Mouse (Mus musculus) urinary bladder, postnatal 25 days (tissue): ENCODE results near the gene Cfap299.
"Not testable (repeated sequence)": the region's sequence is repeated elsewhere in the genome, so short reads cannot be mapped to it uniquely, and the experiment has no call there.

Experiments used
- DNase-seq: peaks from one replicate; pipeline ENCODE4 v3.0.0; 2022; ENCODE audit warnings: low spot score

The Cfap299 gene

GRCm38 (mm10) chr5:98523783-98524182 is 194.7 kb downstream of the Cfap299 start:
- DNase-seq = no peak

GRCm38 (mm10) chr5:98541333-98541732 is 212.2 kb downstream of the Cfap299 start:
- no peak for DNase-seq

- no peak for DNase-seq
Observed at GRCm38 (mm10) chr5:98550285-98550684, 221.2 kb downstream of the Cfap299 start.

DNA sequence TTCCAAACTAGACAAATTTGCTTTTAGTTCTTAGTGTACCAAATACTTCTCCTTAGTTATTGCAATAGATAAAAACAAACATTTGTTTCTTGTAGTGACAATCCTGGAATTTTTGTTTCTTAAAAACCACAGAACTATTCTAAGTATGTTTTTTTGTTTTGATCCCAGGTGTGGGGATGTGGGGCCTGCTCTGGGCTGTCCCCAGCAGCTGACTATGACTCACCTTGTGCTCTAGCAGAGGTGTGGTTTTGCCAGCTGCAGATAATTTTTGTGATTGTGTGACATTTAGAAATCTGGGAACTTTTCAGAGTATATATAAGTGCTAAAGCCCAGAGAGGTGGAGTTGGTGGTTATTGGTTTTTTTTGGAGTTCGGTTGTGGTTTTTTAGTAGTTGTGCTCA is 221.8 kb downstream of the Cfap299 start:
- no peak for DNase-seq

- DNase-seq = no peak
Observed at GRCm38 (mm10) chr5:98552395-98552794, 223.3 kb downstream of the Cfap299 start, which contains the start of gene Gm11111. TSS of gene Gm11111 (plus strand) at chr5:98552695.

GRCm38 (mm10) chr5:98552811-98553601 is 223.9 kb downstream of the Cfap299 start:
- no peak for DNase-seq

GRCm38 (mm10) chr5:98561301-98561700 is 232.2 kb downstream of the Cfap299 start:
- no peak for DNase-seq

GRCm38 (mm10) chr5:98562806-98563205 is 233.7 kb downstream of the Cfap299 start:
- no peak for DNase-seq

- no peak for DNase-seq
Observed at GRCm38 (mm10) chr5:98563801-98564200, 234.7 kb downstream of the Cfap299 start.

DNA sequence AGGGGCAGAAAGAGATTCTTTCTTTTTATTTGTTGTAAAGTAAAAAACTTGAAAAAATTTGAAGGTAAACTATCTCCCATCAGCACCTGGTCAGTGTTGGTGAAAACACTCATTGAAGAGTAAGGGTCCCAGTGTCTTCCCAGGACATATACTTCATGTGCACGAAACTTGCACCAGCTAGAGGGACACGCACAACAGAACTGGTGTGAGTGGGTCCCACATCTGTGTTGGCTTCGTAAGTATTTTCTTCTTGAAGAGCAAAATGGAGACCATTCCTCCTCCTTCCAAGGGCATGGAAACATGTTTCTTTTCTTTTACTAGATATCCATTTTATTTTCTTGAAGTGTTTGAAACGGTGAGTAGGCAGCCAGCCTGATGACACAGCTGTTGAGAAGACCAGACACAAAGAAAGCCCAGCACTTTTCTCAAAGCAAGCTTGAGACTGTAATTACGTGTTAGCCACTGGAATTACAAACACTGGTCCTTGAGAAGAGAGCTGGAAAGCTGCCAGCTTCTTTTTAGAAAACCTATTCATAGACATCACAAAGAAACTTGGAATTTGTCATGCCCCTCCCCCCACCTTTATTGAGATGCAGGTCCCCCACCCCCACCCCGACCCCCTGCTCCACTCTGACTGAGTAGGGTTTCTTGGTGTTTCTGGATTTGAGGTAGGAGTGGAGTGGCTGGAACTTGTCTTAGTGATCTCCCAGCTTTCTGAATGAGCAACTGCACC is 237.5 kb downstream of the Cfap299 start:
- no peak for DNase-seq

DNA sequence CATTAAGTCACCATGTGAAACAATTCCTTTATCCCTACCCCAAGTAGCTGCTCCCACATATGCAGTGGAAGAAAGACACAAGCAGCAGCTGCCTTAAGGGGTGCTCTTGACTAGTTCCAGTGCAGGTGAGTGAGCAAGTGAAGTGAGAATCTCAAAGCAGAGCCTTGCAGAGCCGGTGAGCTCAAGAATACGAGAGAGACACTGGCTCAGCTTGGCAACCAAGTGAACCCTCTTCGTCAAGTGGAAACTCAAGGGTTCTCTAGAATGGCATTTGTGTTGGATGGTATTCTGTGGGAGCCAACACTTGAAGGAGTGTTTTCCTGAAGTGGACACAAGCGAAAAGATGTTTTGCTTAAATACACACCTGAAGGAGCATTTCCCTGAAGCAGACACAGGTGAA is 239.4 kb downstream of the Cfap299 start:
- DNase-seq = no peak

- DNase-seq = no peak
Observed at GRCm38 (mm10) chr5:98569029-98569513, 240.0 kb downstream of the Cfap299 start.

DNA sequence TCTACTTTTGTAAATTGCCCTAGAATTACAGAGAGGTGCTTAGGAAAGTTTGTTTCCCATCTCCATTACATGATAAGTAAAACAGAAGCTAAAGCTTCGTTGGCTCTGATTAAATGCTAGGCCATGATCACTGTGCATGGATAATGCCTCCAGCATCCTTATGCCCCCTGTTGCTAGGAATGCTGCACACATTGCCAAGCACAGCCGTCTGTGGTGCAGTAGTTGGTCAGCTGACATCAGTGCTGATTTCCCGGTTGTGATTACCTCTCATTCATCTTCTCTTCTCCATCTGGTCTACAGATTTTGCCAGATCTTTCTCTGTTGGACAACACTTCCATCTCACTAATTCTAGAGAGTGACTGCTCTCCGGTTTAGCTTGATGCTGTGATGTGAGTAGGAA is 243.3 kb downstream of the Cfap299 start:
- DNase-seq = no peak

DNA sequence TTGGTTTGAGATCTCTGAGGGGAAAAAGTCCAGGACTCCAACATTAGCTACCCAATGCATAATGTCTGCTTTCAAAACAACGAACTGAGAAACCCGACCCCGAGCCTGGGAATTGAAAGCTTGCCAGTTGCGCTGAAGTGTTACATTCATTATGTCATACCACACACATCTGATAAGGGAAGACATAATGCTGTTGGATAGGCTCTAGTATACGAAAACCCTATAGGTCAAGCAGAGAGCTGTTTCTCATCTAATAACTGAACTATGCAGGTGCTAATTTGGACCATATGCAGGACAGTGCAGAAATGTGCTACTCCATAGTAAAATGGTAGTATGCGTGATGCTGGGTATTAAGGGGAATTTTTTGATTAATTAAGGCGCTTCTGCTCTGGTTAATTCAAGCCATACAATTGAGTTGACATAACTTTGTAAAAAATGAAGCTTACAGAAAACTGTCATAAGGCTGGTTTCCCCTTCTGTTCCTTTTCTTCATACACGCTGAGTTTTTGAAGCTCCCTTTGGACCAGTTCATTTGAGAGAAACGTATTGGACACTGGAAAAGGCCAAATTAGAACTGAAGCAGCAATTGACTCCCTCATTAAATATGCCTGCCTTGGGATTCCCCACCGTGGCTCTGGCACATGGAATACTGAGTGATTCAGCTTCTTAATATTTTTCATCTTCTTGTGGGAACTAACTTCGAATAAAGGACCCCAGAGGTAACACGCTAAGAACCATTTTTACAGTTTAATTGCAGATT is 245.8 kb downstream of the Cfap299 start:
- no peak for DNase-seq

- no peak for DNase-seq
Observed at GRCm38 (mm10) chr5:98575471-98575834, 246.3 kb downstream of the Cfap299 start.

DNA sequence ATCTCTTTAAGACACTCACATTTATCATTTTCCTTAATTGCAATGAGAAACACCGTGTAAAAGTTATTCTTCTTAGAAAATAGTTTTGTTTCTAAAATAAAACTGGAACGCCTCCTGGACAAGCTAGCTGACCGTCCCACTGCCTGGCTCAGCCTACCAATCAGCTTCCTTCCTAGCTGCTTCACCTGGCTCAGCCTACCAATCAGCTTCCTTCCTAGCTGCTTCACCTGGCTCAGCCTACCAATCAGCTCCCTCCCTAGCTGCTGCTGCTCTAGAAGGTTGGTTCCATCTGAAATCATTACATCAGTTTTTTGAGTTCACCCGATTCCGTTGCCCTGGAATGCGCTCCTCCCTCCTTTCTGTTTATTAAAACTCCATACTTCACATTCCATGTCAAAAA is 247.4 kb downstream of the Cfap299 start:
- not testable (repeated sequence) for DNase-seq

DNA sequence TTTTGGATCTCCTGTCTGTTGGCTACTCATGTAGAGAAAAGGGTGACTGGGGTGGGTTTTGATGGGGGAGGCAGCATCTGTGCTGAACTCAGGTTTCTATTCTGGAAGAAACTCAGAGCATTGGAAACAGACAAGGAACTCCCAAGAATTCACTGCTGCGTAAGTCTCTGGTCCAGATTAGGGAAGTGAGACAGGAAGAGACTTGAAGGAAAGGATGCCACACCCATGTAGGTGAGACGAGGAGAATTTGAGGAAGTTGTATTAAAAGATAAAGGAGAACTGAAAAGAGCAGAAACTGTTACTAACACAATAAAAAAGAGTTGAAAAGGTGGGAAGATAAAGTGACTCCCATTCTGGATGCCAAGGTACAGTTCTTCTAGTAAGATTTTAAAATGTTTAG is 249.3 kb downstream of the Cfap299 start:
- DNase-seq = no peak

GRCm38 (mm10) chr5:98580811-98581210 is 251.7 kb downstream of the Cfap299 start:
- no peak for DNase-seq

DNA sequence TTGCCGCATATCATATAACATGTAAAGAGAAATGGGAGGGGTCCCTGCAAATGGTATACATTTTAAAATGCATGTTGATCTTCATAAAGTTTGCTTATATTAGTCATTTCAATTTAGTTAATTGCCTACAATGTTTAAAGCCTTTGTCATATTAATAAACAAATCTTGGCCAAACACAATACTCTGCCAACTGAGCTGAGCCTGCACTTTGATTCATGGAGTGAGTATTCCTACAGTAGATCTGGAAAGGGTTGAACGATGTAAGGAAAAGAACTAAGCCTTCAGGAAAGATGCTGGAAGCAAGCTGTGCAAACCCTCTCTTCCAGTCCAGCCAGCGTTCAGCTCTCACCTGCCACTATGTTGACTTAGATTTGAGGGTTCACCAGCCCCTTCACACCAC is 252.9 kb downstream of the Cfap299 start:
- DNase-seq = no peak

DNA sequence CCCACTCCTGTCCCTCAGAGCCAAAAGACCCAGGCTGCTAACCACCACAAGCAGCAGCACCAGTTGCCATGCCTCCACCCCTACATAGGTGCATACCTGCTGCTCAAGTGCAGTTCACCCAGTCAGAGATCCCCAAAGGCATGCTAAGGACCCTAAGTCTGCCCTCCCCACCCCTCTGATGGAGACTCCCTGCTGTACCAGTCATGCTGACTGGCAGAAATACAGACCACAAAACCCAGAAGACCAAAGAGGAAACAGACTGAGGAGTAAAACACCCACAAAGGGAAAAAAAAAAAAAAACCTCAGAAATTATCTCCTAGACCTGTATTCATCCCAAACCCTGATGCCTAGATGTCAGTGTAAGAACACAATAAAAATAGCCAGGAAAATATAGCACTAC is 256.8 kb downstream of the Cfap299 start:
- DNase-seq = no peak

DNA sequence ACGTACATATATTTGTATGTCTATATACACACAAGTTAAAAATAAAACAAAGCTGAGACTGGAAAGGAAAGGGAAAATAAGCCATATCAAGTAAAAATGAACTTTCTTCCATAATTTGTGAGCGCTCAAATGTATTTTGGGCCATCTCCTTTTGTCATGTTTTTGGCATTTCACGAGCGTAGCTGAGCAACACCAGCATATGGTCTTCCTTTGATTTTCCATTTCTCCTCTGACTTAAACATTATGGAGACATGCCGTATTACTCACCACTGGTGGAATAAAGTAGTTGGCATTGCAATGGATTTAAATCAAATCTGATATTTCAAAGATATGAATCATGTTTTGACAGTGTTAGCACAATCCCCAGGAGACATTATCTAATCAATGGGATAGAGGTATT is 284.4 kb downstream of the Cfap299 start:
- DNase-seq = no peak

- DNase-seq = no peak
Observed at GRCm38 (mm10) chr5:98616902-98617301, 287.8 kb downstream of the Cfap299 start.

GRCm38 (mm10) chr5:98617416-98617815 is 288.3 kb downstream of the Cfap299 start:
- no peak for DNase-seq
